Comparison of ENCODE assay signal across 1 mouse cellular context in the genomic region with DNA sequence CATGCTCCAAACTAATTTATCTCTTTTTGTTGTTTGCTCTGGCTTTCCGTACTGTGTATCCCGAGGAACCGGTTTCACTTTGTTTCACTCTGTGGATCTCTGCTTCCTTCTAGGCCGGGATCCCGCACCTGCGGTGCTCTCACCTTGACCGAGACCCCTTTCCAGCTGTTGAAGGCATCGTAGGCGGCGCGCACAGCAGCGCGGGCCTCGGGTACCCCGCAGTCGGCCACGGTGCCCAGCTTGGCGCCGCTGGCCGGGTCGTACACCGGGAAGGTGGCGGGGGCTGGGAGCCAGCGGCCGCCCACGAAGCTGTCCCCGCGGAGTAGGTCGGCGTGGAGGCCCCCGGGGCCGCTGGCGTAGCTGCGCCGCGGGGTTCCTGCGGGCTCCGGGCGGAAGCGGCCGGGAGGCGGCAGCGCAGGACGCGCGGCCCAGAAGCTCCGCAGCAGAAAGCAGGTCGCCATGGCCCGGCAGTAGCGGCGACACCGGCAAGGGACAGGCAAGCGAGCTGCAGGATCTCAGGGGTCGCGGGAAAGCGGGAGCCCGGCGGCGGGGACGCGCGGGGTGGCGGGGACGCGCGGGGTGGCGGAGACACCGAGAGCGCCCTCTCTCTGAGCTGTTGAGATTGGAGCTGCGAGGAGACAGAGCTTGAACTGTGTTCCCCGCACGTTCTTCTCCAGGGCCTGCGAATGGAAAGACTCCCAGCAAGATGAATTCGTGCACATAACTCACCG.
TF ChIP-seq lines count a peak whose summit lies in the region.

Gene Aldh5a1, minus strand, starts transcription at position 554 of the 731 bp plus-strand sequence.

TF ChIP-seq in CH12.LX, 34 proteins besides CTCF, POLR2A, EP300 and RAD21:
- 0 out of 2 replicates have a peak, but pooled peaks have one; percentile 32 for TF ChIP-seq MAZ (IDR thresholded peaks at IDR 0.05; ENCODE audit: low read depth, low read length)
- no peak for TF ChIP-seq RCOR1 (conservative IDR thresholded peaks at IDR 0.05; ENCODE audit: low read depth, low read length)
- TF ChIP-seq IRF4 (IDR thresholded peaks at IDR 0.05; ENCODE audit: low read depth, low read length), result no peak
- peak; percentile 87 for TF ChIP-seq UBTF (IDR thresholded peaks at IDR 0.05; ENCODE audit: low read depth, low read length)
- TF ChIP-seq MXI1 (IDR thresholded peaks at IDR 0.05; ENCODE audit: low read depth, low read length), result peak; percentile 4; the same call in 1 of the 2 replicates
